Mouse (Mus musculus) embryonic facial prominence, embryonic 15.5 days (tissue): ENCODE results near the gene Med18. TPM values are rescaled to one million over a fixed set of nuclear protein-coding genes. Genes with fewer than 3 reads are reported as not detected.

Experiments used
- ATAC-seq: fragments of 200-750 bp; cut with Nextera tagmentation; 2 replicates; pipeline ENCODE4 v1.8.0; 2017; ENCODE audit warnings: low read depth, moderate TSS enrichment; ENCODE audit not compliant: insufficient number of reproducible peaks, low FRiP score, low TSS enrichment
- H3K27ac ChIP-seq: fragments of 300-500 bp; sonication (generic); replicated peaks from 2 replicates; pipeline ENCODE4 v1.5.1; 2015; ENCODE audit warnings: mild to moderate bottlenecking, inconsistent platforms
- H3K27me3 ChIP-seq: fragments of 300-500 bp; sonication (generic); 2 replicates; pipeline ENCODE4 v1.6.1; 2015; ENCODE audit warnings: inconsistent platforms
- H3K36me3 ChIP-seq: fragments of 300-500 bp; sonication (generic); 2 replicates; pipeline ENCODE4 v1.6.1; 2015; ENCODE audit warnings: mild to moderate bottlenecking, inconsistent platforms
- H3K4me1 ChIP-seq: fragments of 300-500 bp; sonication (generic); 2 replicates; pipeline ENCODE4 v1.6.1; 2015; ENCODE audit warnings: inconsistent platforms
- H3K4me2 ChIP-seq: fragments of 300-500 bp; sonication (generic); replicated peaks from 2 replicates; pipeline ENCODE4 v1.6.1; 2015; ENCODE audit warnings: mild to moderate bottlenecking, inconsistent platforms
- H3K4me3 ChIP-seq: fragments of 300-500 bp; sonication (generic); replicated peaks from 2 replicates; pipeline ENCODE4 v1.5.1; 2015; ENCODE audit warnings: mild to moderate bottlenecking, inconsistent platforms
- H3K9ac ChIP-seq: fragments of 300-500 bp; sonication (generic); 2 replicates; pipeline ENCODE4 v1.6.1; 2015; ENCODE audit warnings: inconsistent platforms
- H3K9me3 ChIP-seq: fragments of 300-500 bp; sonication (generic); replicated peaks from 2 replicates; pipeline ENCODE4 v1.6.1; 2016; ENCODE audit warnings: inconsistent platforms
- WGBS: fragments of 180-500 bp; shearing (Covaris S2); methylation state at CpG from one replicate; pipeline ENCODE4 v1.1.7; 2015; 5-methylcytosine and 5-hydroxymethylcytosine counted together
- polyA plus RNA-seq: library from polyadenylated mRNA; unstranded; fragments of >200 nt; fragmentation: Nextera tagmentation; extraction: Ambion mirVana; gene quantifications from 2 replicates; pipeline ENCODE4 v1.2.1, GENCODE M21; 2015

The Med18 gene
- polyA plus RNA-seq, 1 experiment from 2014 or later: 22.7 TPM

DNA sequence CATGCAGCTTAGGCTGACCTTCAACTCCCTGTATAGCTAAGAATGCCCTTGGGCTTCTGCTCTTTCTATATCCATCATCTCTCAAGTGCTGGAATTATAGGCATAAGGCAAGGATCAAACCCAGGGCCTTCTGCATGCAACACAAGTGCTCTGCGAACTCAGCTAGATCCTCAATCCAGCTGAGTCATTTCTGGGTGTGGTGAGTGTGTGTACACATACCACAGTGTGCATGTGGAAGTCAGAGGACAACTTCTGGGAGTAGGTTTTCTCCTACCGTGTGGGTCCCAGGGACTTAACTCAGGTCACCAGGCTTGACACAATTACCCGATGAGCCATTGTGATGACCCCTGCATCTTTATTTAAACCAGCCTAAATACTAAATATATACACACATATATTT lies 13.9 kb downstream of the Med18 start:
- H3K9me3 ChIP-seq: no peaks in the 10 kb centered on the region
- no peak overlapping the region for H3K4me2 ChIP-seq
- H3K4me3 ChIP-seq: no peak overlapping the region
- H3K27me3 ChIP-seq: no peaks in the 10 kb centered on the region
- WGBS: 81% methylated on average over 3 of the region's 3 CpGs
- H3K36me3 ChIP-seq: no peaks in the 10 kb centered on the region
- no peaks in the 10 kb centered on the region for H3K4me1 ChIP-seq
- no peak for ATAC-seq
- no peak overlapping the region for H3K9ac ChIP-seq
- no peak overlapping the region for H3K27ac ChIP-seq

- H3K36me3 ChIP-seq: no peaks in the 10 kb centered on the region
- WGBS: 75% methylated on average over 12 of the region's 12 CpGs
- no peaks in the 10 kb centered on the region for H3K27me3 ChIP-seq
- H3K9ac ChIP-seq: no peak overlapping the region
- no peaks in the 10 kb centered on the region for H3K9me3 ChIP-seq
- no peak overlapping the region for H3K4me3 ChIP-seq
- H3K4me1 ChIP-seq: no peaks in the 10 kb centered on the region
- no peak overlapping the region for H3K27ac ChIP-seq
- no peak overlapping the region for H3K4me2 ChIP-seq
- no peak for ATAC-seq
Measured at GRCm38 (mm10) chr4:132446105-132446504, 17.6 kb downstream of the Med18 start.

DNA sequence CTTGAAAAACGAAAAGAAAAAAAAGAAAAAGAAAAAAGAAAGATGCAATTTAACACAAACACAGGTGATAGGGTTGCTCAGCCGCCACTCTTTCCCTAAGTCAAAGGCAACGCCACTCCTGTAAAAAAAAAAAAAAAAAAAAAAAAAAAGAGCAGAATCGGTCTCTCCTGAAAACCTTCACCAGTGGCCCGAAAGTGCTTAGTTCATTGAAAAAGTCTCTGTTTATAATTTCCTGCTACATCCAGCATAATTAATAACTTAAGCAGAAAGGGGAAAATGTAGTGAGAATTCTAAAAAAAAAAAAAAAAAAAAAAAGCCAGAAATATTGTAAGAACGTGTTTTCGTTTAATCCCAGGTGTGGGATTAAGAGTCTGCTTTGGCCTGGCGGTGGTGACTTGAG lies 19.2 kb downstream of the Med18 start:
- no peak overlapping the region for H3K27ac ChIP-seq
- WGBS: 77% methylated on average over 8 of the region's 8 CpGs
- no peak overlapping the region for H3K4me3 ChIP-seq
- no peak for ATAC-seq
- no peaks in the 10 kb centered on the region for H3K36me3 ChIP-seq
- H3K4me2 ChIP-seq: no peak overlapping the region
- no peaks in the 10 kb centered on the region for H3K4me1 ChIP-seq
- no peaks in the 10 kb centered on the region for H3K27me3 ChIP-seq
- no peaks in the 10 kb centered on the region for H3K9me3 ChIP-seq
- H3K9ac ChIP-seq: no peak overlapping the region

DNA sequence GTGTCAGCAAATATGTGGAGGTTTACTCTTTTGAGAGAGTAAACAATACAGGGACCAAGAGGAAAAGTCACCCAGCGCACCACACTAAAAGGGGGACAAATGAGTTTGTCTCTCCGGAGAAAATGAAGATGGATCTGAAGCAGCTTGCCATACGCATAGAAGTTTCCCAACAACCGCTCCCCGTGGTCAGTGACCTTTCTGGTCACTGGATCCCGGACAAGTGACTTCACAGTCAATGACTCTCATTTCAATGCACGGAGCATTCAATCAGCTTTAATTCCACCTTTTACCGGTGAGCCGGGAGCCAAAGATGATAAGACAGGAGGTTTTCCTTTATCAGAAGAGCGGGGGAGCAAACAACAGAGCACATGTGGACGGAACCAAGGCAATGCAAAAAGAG lies 25.9 kb downstream of the Med18 start:
- Histone ChIP-seq H3K9ac (no peak overlapping the region), H3K4me2 (no peak overlapping the region), H3K27ac (no peak overlapping the region), H3K27me3 (no peaks in the 10 kb centered on the region), H3K36me3 (no peaks in the 10 kb centered on the region), H3K4me3 (no peak overlapping the region), H3K4me1 (no peaks in the 10 kb centered on the region), H3K9me3 (no peaks in the 10 kb centered on the region)
- no peak for ATAC-seq
- whole genome bisulfite sequencing: 55% methylated on average over 11 of the region's 11 CpGs

GRCm38 (mm10) chr4:132432717-132433372 lies 30.9 kb downstream of the Med18 start:
- Histone ChIP-seq H3K27me3 (no peaks in the 10 kb centered on the region), H3K4me3 (no peak overlapping the region), H3K4me1 (no peaks in the 10 kb centered on the region), H3K36me3 (no peaks in the 10 kb centered on the region), H3K9me3 (no peaks in the 10 kb centered on the region), H3K9ac (no peak overlapping the region), H3K4me2 (peak overlapping the region; percentile 32), H3K27ac (no peak overlapping the region)
- 14% methylated on average over 14 of the region's 14 CpGs for WGBS
- no peak for ATAC-seq

DNA sequence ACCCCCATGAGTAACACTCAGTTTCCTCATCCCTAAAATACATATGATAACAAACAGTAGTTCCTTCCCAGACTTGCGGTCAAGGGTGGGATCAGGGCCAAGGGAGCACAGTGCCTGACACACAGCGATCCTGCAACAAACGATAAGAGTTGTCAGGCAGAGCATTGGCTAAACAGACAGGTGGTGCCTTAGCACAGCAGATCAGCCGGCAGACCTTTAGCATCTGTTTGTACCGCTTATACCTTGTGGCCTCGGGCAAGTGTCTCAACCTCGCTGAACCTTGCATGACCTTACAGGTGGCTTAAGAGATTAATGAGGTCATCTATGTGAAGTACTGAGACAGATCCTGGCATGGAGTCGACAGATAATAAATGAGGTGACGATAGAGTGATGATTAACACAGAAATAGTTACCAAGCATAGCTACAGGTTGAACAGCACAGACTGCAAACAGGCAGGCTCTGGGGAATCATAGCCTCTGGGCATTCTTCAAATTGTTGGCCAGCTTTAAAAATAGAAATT lies 35.6 kb downstream of the Med18 start:
- H3K4me1 ChIP-seq: no peaks in the 10 kb centered on the region
- H3K27ac ChIP-seq: no peak overlapping the region
- no peaks in the 10 kb centered on the region for H3K9me3 ChIP-seq
- H3K4me2 ChIP-seq: no peak overlapping the region
- ATAC-seq: no peak
- H3K36me3 ChIP-seq: no peaks in the 10 kb centered on the region
- no peak overlapping the region for H3K9ac ChIP-seq
- no peak overlapping the region for H3K4me3 ChIP-seq
- no peaks in the 10 kb centered on the region for H3K27me3 ChIP-seq
- 49% methylated on average over 9 of the region's 9 CpGs for WGBS

GRCm38 (mm10) chr4:132427493-132427892 lies 36.2 kb downstream of the Med18 start:
- 78% methylated on average over 4 of the region's 4 CpGs for WGBS

DNA sequence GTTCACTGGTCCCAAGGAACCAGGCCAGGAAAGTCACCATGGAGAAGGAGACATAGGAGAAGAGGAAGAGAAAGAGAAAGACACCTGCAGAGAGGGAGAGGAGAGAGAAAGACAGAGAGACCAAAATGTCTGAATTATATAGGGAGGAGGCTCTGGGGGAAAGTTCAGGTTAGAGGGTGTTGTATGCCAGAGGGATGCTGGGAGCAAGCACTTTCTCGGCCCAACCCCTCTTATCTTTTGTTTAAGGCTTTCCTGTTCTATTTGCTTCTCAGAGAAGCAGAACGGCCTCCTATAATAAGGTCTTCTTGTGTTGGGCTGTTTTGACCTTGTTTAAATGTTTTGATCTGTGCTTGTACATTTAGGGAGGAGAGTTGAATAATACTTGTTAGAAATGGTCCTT lies 37.7 kb downstream of the Med18 start:
- no peak overlapping the region for H3K4me2 ChIP-seq
- H3K27me3 ChIP-seq: no peaks in the 10 kb centered on the region
- no peaks in the 10 kb centered on the region for H3K4me1 ChIP-seq
- 72% methylated on average over 2 of the region's 2 CpGs for WGBS
- no peak overlapping the region for H3K27ac ChIP-seq
- H3K4me3 ChIP-seq: no peak overlapping the region
- no peak overlapping the region for H3K9ac ChIP-seq
- no peaks in the 10 kb centered on the region for H3K36me3 ChIP-seq
- no peaks in the 10 kb centered on the region for H3K9me3 ChIP-seq
- no peak for ATAC-seq

More at GRCm38 (mm10) chr4:132427493-132427892, 36.2 kb downstream of the Med18 start:
- no peak for ATAC-seq
- no peak overlapping the region for H3K4me3 ChIP-seq
- no peaks in the 10 kb centered on the region for H3K36me3 ChIP-seq
- no peaks in the 10 kb centered on the region for H3K27me3 ChIP-seq
- H3K27ac ChIP-seq: no peak overlapping the region
- H3K9ac ChIP-seq: no peak overlapping the region
- H3K9me3 ChIP-seq: no peaks in the 10 kb centered on the region
- H3K4me2 ChIP-seq: no peak overlapping the region
- no peaks in the 10 kb centered on the region for H3K4me1 ChIP-seq

- Histone ChIP-seq H3K27ac (no peak overlapping the region), H3K4me3 (no peak overlapping the region), H3K4me2 (no peak overlapping the region), H3K9me3 (no peaks in the 10 kb centered on the region), H3K36me3 (no peaks in the 10 kb centered on the region), H3K27me3 (no peaks in the 10 kb centered on the region), H3K4me1 (peaks cover 3% of the 10 kb centered on the region; the same call in 1 of the 2 replicates), H3K9ac (no peak overlapping the region)
- no peak for ATAC-seq
- WGBS: 95% methylated on average over 5 of the region's 5 CpGs
Measured at GRCm38 (mm10) chr4:132424765-132425164, 39.0 kb downstream of the Med18 start.

GRCm38 (mm10) chr4:132421923-132422782 lies 41.6 kb downstream of the Med18 start, which contains the start of gene Phactr4:
TSS of gene Phactr4 (minus strand) at chr4:132422489.
- Histone ChIP-seq H3K4me3 (peak within 1 kb of the TSS; percentile 89), H3K9ac (peak within 1 kb of the TSS; percentile 91), H3K9me3 (no peaks in the 10 kb centered on the region), H3K4me2 (peak within 1 kb of the TSS; percentile 52), H3K27ac (peak within 1 kb of the TSS; percentile 98), H3K4me1 (peaks cover 4% of the 10 kb centered on the region; the same call in 1 of the 2 replicates), H3K36me3 (no peaks in the 10 kb centered on the region), H3K27me3 (no peaks in the 10 kb centered on the region)
- under 1% methylated on average over 57 of the region's 73 CpGs for WGBS
- peak; percentile 97 for ATAC-seq

- H3K4me1 ChIP-seq: peaks cover 4% of the 10 kb centered on the region; the same call in 1 of the 2 replicates
- ATAC-seq: no peak
- no peaks in the 10 kb centered on the region for H3K27me3 ChIP-seq
- no peaks in the 10 kb centered on the region for H3K9me3 ChIP-seq
- H3K9ac ChIP-seq: peak overlapping the region; percentile 91
- no peaks in the 10 kb centered on the region for H3K36me3 ChIP-seq
- H3K4me3 ChIP-seq: peak overlapping the region; percentile 89
- WGBS: under 1% methylated on average over 11 of the region's 13 CpGs
- peak overlapping the region; percentile 52 for H3K4me2 ChIP-seq
- peak overlapping the region; percentile 98 for H3K27ac ChIP-seq
Measured at GRCm38 (mm10) chr4:132421556-132421922, 42.2 kb downstream of the Med18 start.
